Mouse (Mus musculus) ovary, postnatal 10 days (tissue): ENCODE data around the gene Add2.

Source experiments
- DNase-seq: peaks from one replicate; pipeline ENCODE4 v3.0.0; 2022; ENCODE audit warnings: low spot score

The Add2 gene

GRCm38 (mm10) chr6:86141284-86141683 lies 112.8 kb downstream of the Add2 start:
- DNase-seq = no peak

GRCm38 (mm10) chr6:86141820-86142219 lies 113.3 kb downstream of the Add2 start:
- peak; percentile 36 for DNase-seq

- DNase-seq = no peak
Measured at GRCm38 (mm10) chr6:86144986-86145385, 116.5 kb downstream of the Add2 start.

- DNase-seq = no peak
Measured at GRCm38 (mm10) chr6:86148518-86148917, 120.0 kb downstream of the Add2 start.

GRCm38 (mm10) chr6:86149001-86149400 lies 120.5 kb downstream of the Add2 start:
- DNase-seq = no peak

- DNase-seq = no peak
Measured at GRCm38 (mm10) chr6:86152676-86153075, 124.2 kb downstream of the Add2 start.

GRCm38 (mm10) chr6:86153436-86153990 lies 125.0 kb downstream of the Add2 start:
- DNase-seq = no peak

GRCm38 (mm10) chr6:86154006-86154405 lies 125.5 kb downstream of the Add2 start:
- no peak for DNase-seq

- DNase-seq = no peak
Measured at GRCm38 (mm10) chr6:86154481-86154880, 126.0 kb downstream of the Add2 start.

- DNase-seq = no peak
Measured at GRCm38 (mm10) chr6:86157253-86158234, 129.1 kb downstream of the Add2 start.

GRCm38 (mm10) chr6:86160878-86161277 lies 132.4 kb downstream of the Add2 start:
- no peak for DNase-seq

- no peak for DNase-seq
Measured at GRCm38 (mm10) chr6:86161586-86161985, 133.1 kb downstream of the Add2 start.

- DNase-seq = no peak
Measured at GRCm38 (mm10) chr6:86164028-86164427, 135.5 kb downstream of the Add2 start.

GRCm38 (mm10) chr6:86166426-86166825 lies 137.9 kb downstream of the Add2 start:
- DNase-seq = no peak

- no peak for DNase-seq
Measured at GRCm38 (mm10) chr6:86167851-86168250, 139.4 kb downstream of the Add2 start.

GRCm38 (mm10) chr6:86169166-86169565 lies 140.7 kb downstream of the Add2 start:
- no peak for DNase-seq
